In genomic region chr2:79248283-79248682, GRCm38 (mm10) we compare ENCODE assay signal across 29 mouse cellular contexts. TPM values are rescaled to one million over a fixed set of nuclear protein-coding genes. Genes with fewer than 3 reads are reported as not detected.
A peak's percentile ranks its signal among the peaks of the same experiment; 100 is the strongest.
DNase-seq lines count a peak whose midpoint lies in the region; ATAC-seq lines count a peak whose summit lies in the region.
"Had no signal": no experiment of that assay in that cellular context is flagged by ENCODE, and none has a peak within 500 bp of the region (broad histone marks: within the 10 kb centered on the region; RNA-seq: fewer than 3 reads in every experiment).

No protein-coding gene starts in this region.

- no peak overlapping the region for H3K4me2 ChIP-seq in embryonic facial prominence, embryonic 14.5 days (ENCODE audit: low read depth, low read length)
- no peak overlapping the region for H3K4me2 ChIP-seq in midbrain, embryonic 15.5 days
- no peak overlapping the region for H3K4me2 ChIP-seq in intestine, embryonic 16.5 days (ENCODE audit: low read depth, low read length)
- H3K4me2 ChIP-seq: hindbrain, embryonic 12.5 days; limb, embryonic 13.5 days; liver, embryonic 11.5 days; lung, embryonic 15.5 days; midbrain, embryonic 12.5 days; neural tube, embryonic 15.5 days; stomach, embryonic 15.5 days had no signal

- DNase-seq in embryonic facial prominence, embryonic 14.5 days (ENCODE audit: low spot score) = peak; percentile 51
- no peak for DNase-seq in embryonic facial prominence, embryonic 10.5 days (ENCODE audit: low spot score)
- DNase-seq in thymus, postnatal 0 days (ENCODE audit: low spot score) = peak; percentile 54
- peak; percentile 39 for DNase-seq in thymus, postnatal 4 days
- DNase-seq: adrenal gland, postnatal 14 days; cerebellum, adult 11-12 months; cerebellum, adult 9-11 months; forebrain, postnatal 0 days; heart, postnatal 36 days; kidney, adult 9 months; kidney, postnatal 10 days; lung, postnatal 36 days; right cerebral cortex, postnatal 25 days had no signal

- H3K9me3 ChIP-seq in embryonic facial prominence, embryonic 14.5 days (ENCODE audit: control insufficient read depth, low read length) = no peaks in the 10 kb centered on the region
- no peaks in the 10 kb centered on the region for H3K9me3 ChIP-seq in embryonic facial prominence, embryonic 10.5 days
- no peaks in the 10 kb centered on the region for H3K9me3 ChIP-seq in midbrain, embryonic 15.5 days
- no peaks in the 10 kb centered on the region for H3K9me3 ChIP-seq in intestine, embryonic 16.5 days (ENCODE audit: control insufficient read depth, low read length)
- H3K9me3 ChIP-seq: forebrain, embryonic 10.5 days; hindbrain, embryonic 12.5 days; limb, embryonic 13.5 days; lung, embryonic 15.5 days; megakaryocyte, embryonic 14.5 days; midbrain, embryonic 12.5 days; neural tube, embryonic 15.5 days; stomach, embryonic 15.5 days had no signal

- no peak overlapping the region for H3K4me3 ChIP-seq in embryonic facial prominence, embryonic 14.5 days (ENCODE audit: low read depth, low read length)
- no peak overlapping the region for H3K4me3 ChIP-seq in embryonic facial prominence, embryonic 10.5 days
- no peak overlapping the region for H3K4me3 ChIP-seq in midbrain, embryonic 15.5 days
- H3K4me3 ChIP-seq in intestine, embryonic 16.5 days (ENCODE audit: low read length) = no peak overlapping the region
- H3K4me3 ChIP-seq: forebrain, embryonic 10.5 days; hindbrain, embryonic 12.5 days; limb, embryonic 13.5 days; lung, embryonic 15.5 days; megakaryocyte, embryonic 14.5 days; midbrain, embryonic 12.5 days; neural tube, embryonic 15.5 days; stomach, embryonic 15.5 days had no signal

- H3K27me3 ChIP-seq in embryonic facial prominence, embryonic 14.5 days (replicated peaks; ENCODE audit: control insufficient read depth, insufficient read depth, low read length) = no peaks in the 10 kb centered on the region
- H3K27me3 ChIP-seq in embryonic facial prominence, embryonic 10.5 days (replicated peaks; ENCODE audit: low read depth, poor library complexity, severe bottlenecking) = peaks cover 9% of the 10 kb centered on the region
- no peaks in the 10 kb centered on the region for H3K27me3 ChIP-seq in midbrain, embryonic 15.5 days (replicated peaks)
- no peaks in the 10 kb centered on the region for H3K27me3 ChIP-seq in intestine, embryonic 16.5 days (replicated peaks; ENCODE audit: control insufficient read depth, insufficient read depth, low read length)
- H3K27me3 ChIP-seq: CH12.LX; hindbrain, embryonic 12.5 days; limb, embryonic 13.5 days; lung, embryonic 15.5 days; megakaryocyte, embryonic 14.5 days; midbrain, embryonic 12.5 days; neural tube, embryonic 15.5 days; stomach, embryonic 15.5 days had no signal

- H3K9ac ChIP-seq in embryonic facial prominence, embryonic 14.5 days (ENCODE audit: low read depth, low read length) = no peak overlapping the region
- H3K9ac ChIP-seq in midbrain, embryonic 15.5 days = no peak overlapping the region
- no peak overlapping the region for H3K9ac ChIP-seq in intestine, embryonic 16.5 days (ENCODE audit: low read depth, low read length)
- H3K9ac ChIP-seq: forebrain, postnatal 0 days; hindbrain, embryonic 12.5 days; limb, embryonic 13.5 days; lung, embryonic 15.5 days; midbrain, embryonic 12.5 days; neural tube, embryonic 15.5 days; stomach, embryonic 15.5 days had no signal

- no peaks in the 10 kb centered on the region for H3K4me1 ChIP-seq in embryonic facial prominence, embryonic 14.5 days (ENCODE audit: control insufficient read depth, insufficient read depth, low read length)
- peaks cover 13% of the 10 kb centered on the region for H3K4me1 ChIP-seq in embryonic facial prominence, embryonic 10.5 days
- H3K4me1 ChIP-seq in midbrain, embryonic 15.5 days = no peaks in the 10 kb centered on the region
- no peaks in the 10 kb centered on the region for H3K4me1 ChIP-seq in intestine, embryonic 16.5 days (ENCODE audit: control insufficient read depth, insufficient read depth, low read length)
- H3K4me1 ChIP-seq: hindbrain, embryonic 12.5 days; limb, embryonic 13.5 days; lung, embryonic 15.5 days; midbrain, embryonic 12.5 days; neural tube, embryonic 15.5 days; stomach, embryonic 15.5 days had no signal

- no peak overlapping the region for H3K27ac ChIP-seq in embryonic facial prominence, embryonic 14.5 days (replicated peaks; ENCODE audit: low read depth, low read length)
- no peak overlapping the region for H3K27ac ChIP-seq in embryonic facial prominence, embryonic 10.5 days (replicated peaks)
- no peak overlapping the region for H3K27ac ChIP-seq in midbrain, embryonic 15.5 days
- no peak overlapping the region for H3K27ac ChIP-seq in intestine, embryonic 16.5 days (ENCODE audit: low read length)
- H3K27ac ChIP-seq: forebrain, embryonic 10.5 days; hindbrain, embryonic 12.5 days; hindbrain, postnatal 0 days; limb, embryonic 13.5 days; lung, embryonic 15.5 days; midbrain, embryonic 12.5 days; neural tube, embryonic 15.5 days; stomach, embryonic 15.5 days had no signal

- no peak for ATAC-seq in embryonic facial prominence, embryonic 14.5 days (ENCODE audit: low read depth)
- peak; percentile 49 for ATAC-seq in inflammation-experienced regulatory T-cells, adult 6 months
- ATAC-seq in midbrain, embryonic 15.5 days (replicated peaks) = no peak
- ATAC-seq in intestine, embryonic 16.5 days = no peak
- no peak for ATAC-seq in erythroid progenitor cell, adult 5-6 weeks (replicated peaks; ENCODE audit: low FRiP score, poor library complexity, severe bottlenecking)
- ATAC-seq: forebrain, postnatal 0 days; hindbrain, postnatal 0 days; intestine, postnatal 0 days had no signal

- H3K36me3 ChIP-seq in embryonic facial prominence, embryonic 14.5 days (ENCODE audit: control insufficient read depth, insufficient read depth, low read length) = no peaks in the 10 kb centered on the region
- no peaks in the 10 kb centered on the region for H3K36me3 ChIP-seq in embryonic facial prominence, embryonic 10.5 days (replicated peaks)
- no peaks in the 10 kb centered on the region for H3K36me3 ChIP-seq in midbrain, embryonic 15.5 days (replicated peaks)
- no peaks in the 10 kb centered on the region for H3K36me3 ChIP-seq in intestine, embryonic 16.5 days (ENCODE audit: control insufficient read depth, insufficient read depth, low read length)
- H3K36me3 ChIP-seq: forebrain, embryonic 10.5 days; hindbrain, embryonic 12.5 days; limb, embryonic 13.5 days; lung, embryonic 15.5 days; midbrain, embryonic 12.5 days; neural tube, embryonic 15.5 days; stomach, embryonic 15.5 days had no signal

- 40% methylated on average over 5 of the region's 5 CpGs for WGBS in embryonic facial prominence, embryonic 14.5 days
- 67% methylated on average over 5 of the region's 5 CpGs for WGBS in embryonic facial prominence, embryonic 10.5 days
- whole genome bisulfite sequencing in midbrain, embryonic 15.5 days = 90% methylated on average over 5 of the region's 5 CpGs
- 65% methylated on average over 5 of the region's 5 CpGs for WGBS in intestine, embryonic 16.5 days

RNA-seq across cellular contexts. Expression of gene Itga4, which starts 6.9 kb away (rescaled TPM):
- 14.1 TPM in 2 replicates for polyA plus RNA-seq in embryonic facial prominence, embryonic 14.5 days (2014; fragmentation: Nextera tagmentation; extraction: Ambion mirVana)
- polyA plus RNA-seq in embryonic facial prominence, embryonic 10.5 days (2016; fragmentation: Nextera tagmentation; extraction: Ambion mirVana) = 6.0 and 6.1 TPM in 2 replicates
- polyA plus RNA-seq in inflammation-experienced regulatory T-cells, adult 6 months (2017; shearing (Covaris generic)) = 100 to 1,000 TPM; 202 to 296 (median 279) TPM
- polyA plus RNA-seq in thymus, postnatal 0 days (2015; fragmentation: Nextera tagmentation; extraction: Ambion mirVana) = 20.3 and 24.6 TPM in 2 replicates
- polyA plus RNA-seq in midbrain, embryonic 15.5 days (2015; fragmentation: Nextera tagmentation; extraction: Ambion mirVana) = 2.6 and 2.8 TPM in 2 replicates
- 2.9 and 3.2 TPM in 2 replicates for polyA plus RNA-seq in intestine, embryonic 16.5 days (2015; fragmentation: Nextera tagmentation; extraction: Ambion mirVana)
- 282 and 314 TPM in 2 replicates for total RNA-seq in erythroid progenitor cell, adult 5-6 weeks (2015; ENCODE audit: low replicate concordance)
- total RNA-seq in erythroid progenitor cell, adult 5-6 weeks (2017; ENCODE audit: low replicate concordance) = 314 and 331 TPM in 2 replicates
